Mouse (Mus musculus) midbrain, embryonic 14.5 days (tissue): ENCODE measurements around the gene Dpm2. TPM values are rescaled to one million over a fixed set of nuclear protein-coding genes. Genes with fewer than 3 reads are reported as not detected.

Experiments
- ATAC-seq: fragments of 200-750 bp; cut with Nextera tagmentation; 2 replicates; pipeline ENCODE4 v1.8.0; 2017; ENCODE audit warnings: moderate number of reproducible peaks, moderate library complexity; ENCODE audit not compliant: low FRiP score, low TSS enrichment
- DNase-seq: peaks from one replicate; pipeline ENCODE4 v3.0.0-alpha.2; 2015
- H3K27ac ChIP-seq: fragments of 300-500 bp; sonication (generic); replicated peaks from 2 replicates; pipeline ENCODE4 v1.5.1; 2014; ENCODE audit warnings: mild to moderate bottlenecking, low read depth, low read length, moderate library complexity
- H3K27me3 ChIP-seq: fragments of 300-500 bp; sonication (generic); 2 replicates; pipeline ENCODE4 v1.6.1; 2014; ENCODE audit warnings: low read length, control low read depth, mixed read lengths; ENCODE audit not compliant: control insufficient read depth, insufficient read depth
- H3K36me3 ChIP-seq: fragments of 300-500 bp; sonication (generic); 2 replicates; pipeline ENCODE4 v1.6.1; 2014; ENCODE audit warnings: low read length, control low read depth; ENCODE audit not compliant: control insufficient read depth, insufficient read depth
- H3K4me1 ChIP-seq: fragments of 300-500 bp; sonication (generic); 2 replicates; pipeline ENCODE4 v1.6.1; 2014; ENCODE audit warnings: mild to moderate bottlenecking, antibody characterized with exemption, low read length, control low read depth; ENCODE audit not compliant: control insufficient read depth, insufficient read depth
- H3K4me2 ChIP-seq: fragments of 300-500 bp; sonication (generic); 2 replicates; pipeline ENCODE4 v1.6.1; 2014; ENCODE audit warnings: mild to moderate bottlenecking, low read length, moderate library complexity
- H3K4me3 ChIP-seq: fragments of 300-500 bp; sonication (generic); replicated peaks from 2 replicates; pipeline ENCODE4 v1.5.1; 2014; ENCODE audit warnings: low read depth, low read length
- H3K9ac ChIP-seq: fragments of 300-500 bp; sonication (generic); replicated peaks from 2 replicates; pipeline ENCODE4 v1.6.1; 2014; ENCODE audit warnings: mild to moderate bottlenecking, low read length, moderate library complexity
- H3K9me3 ChIP-seq: fragments of 300-500 bp; sonication (generic); 2 replicates; pipeline ENCODE4 v1.6.1; 2016; ENCODE audit warnings: low read length, control low read depth, mixed read lengths; ENCODE audit not compliant: control insufficient read depth
- WGBS: fragments of 180-500 bp; shearing (Covaris S2); extraction: QIAGEN DNeasy Blood & Tissue Kit; methylation state at CpG from one replicate; pipeline ENCODE4 v1.1.7; 2014; 5-methylcytosine and 5-hydroxymethylcytosine counted together
- polyA plus RNA-seq: library from polyadenylated mRNA; unstranded; fragments of >200 nt; fragmentation: Nextera tagmentation; extraction: Ambion mirVana; gene quantifications from 2 replicates; pipeline ENCODE4 v1.2.1, GENCODE M21; 2014

Dpm2 gene
- polyA plus RNA-seq, 1 experiment from 2014 or later, result 138 TPM

DNA sequence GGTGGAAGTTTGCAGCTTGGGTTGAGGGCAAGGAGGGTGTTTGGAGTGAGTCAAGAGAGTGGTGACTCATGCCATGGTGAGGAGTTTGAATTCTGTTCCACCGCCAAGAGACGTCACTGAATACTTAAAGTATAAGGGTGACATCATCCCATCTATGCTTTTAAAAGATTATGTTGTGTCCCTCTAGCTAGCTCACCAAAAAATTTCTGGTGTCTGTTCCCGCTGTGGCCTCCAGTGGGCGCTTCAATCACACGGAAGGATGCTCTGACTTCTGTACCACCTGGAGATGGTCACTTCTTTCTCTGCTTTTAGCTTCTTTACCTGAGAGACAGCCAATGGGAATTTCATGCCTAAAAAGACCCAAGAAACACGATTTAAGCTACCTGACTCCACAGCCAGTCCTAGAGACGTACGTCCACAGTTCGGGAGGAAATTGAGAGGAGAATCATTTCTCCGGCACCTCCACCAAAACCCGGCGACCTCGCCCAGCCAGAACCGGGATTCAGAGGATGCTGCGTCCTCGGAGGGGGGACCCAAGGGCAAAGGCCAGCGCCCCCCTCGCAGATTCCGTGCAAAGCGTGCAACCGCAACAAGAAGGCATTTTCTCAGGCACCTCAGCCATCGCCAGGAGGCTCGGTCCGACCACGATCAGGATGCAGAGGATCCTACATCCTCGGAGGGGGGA lies 4.4 kb downstream of the Dpm2 start:
- peak; percentile 86 for DNase-seq
- Histone ChIP-seq H3K27ac (no peak overlapping the region), H3K4me1 (peaks cover 12% of the 10 kb centered on the region), H3K9me3 (no peaks in the 10 kb centered on the region), H3K36me3 (peaks cover 15% of the 10 kb centered on the region; the same call in 1 of the 2 replicates), H3K4me3 (peak overlapping the region; percentile 45), H3K9ac (peak overlapping the region; percentile 48), H3K27me3 (peaks cover 14% of the 10 kb centered on the region; the same call in 1 of the 2 replicates), H3K4me2 (peak overlapping the region; percentile 96)
- 2% methylated on average over 26 of the region's 26 CpGs for WGBS
- peak; percentile 1; the same call in 1 of the 2 replicates for ATAC-seq

DNA sequence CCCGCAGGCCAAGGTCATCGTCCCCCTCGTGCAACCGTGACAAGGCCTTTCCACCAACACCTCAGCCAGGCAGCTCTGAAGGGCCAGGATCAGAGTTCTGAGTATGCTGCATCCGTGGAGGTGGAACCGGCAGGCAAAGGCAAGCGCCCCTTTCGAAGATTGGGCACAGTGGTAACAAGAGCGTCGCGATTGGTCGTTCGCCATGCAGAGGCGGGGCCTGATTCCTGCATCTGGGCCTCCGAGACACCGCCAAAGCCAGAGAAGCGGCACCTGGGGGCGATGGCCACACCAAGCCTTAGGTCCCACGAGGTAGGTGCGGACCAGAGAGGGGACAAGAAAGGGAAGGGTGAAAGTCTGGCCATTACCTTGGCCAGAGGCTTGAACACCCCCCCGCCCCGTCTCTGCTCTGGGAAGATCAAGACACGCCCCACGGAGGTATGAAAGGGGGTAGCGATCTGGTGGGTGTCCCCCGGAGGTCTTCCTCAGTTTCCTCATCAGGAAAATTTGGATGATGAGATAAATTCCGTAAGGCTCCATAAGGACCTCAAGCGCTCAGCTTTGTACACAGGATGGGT lies 5.0 kb downstream of the Dpm2 start, which contains the start of gene 9430097D07Rik:
9430097D07Rik (minus strand) TSS at position 99 of the 575 bp plus-strand sequence.
- 5% methylated on average over 28 of the region's 28 CpGs for WGBS

DNA sequence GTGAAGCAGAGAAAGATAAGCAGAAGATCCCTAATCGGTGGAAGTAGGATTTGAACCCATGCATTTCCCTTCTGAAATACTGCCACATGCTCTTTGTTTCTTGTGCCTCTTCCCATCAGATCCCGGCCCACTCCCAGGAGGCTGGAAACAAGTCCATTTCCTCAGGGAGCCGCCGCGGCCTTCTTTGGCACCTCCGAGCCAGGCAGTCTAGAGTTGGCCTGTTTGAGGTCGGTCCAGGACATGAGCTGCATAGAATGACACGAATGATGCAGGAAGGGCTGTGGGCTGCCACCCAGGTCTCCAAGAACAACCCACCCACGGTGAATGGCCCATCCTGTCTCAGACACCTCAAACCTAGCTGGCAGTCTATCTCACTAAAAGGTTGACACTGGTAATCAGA lies 5.9 kb downstream of the Dpm2 start:
- Histone ChIP-seq H3K4me2 (peak overlapping the region; percentile 96; the same call in 1 of the 2 replicates), H3K4me3 (no peak overlapping the region), H3K9ac (no peak overlapping the region), H3K36me3 (peaks cover 15% of the 10 kb centered on the region; the same call in 1 of the 2 replicates), H3K27ac (no peak overlapping the region), H3K27me3 (peaks cover 14% of the 10 kb centered on the region; the same call in 1 of the 2 replicates), H3K4me1 (peaks cover 8% of the 10 kb centered on the region), H3K9me3 (no peaks in the 10 kb centered on the region)
- ATAC-seq (no peak), DNase-seq (no peak)
- 92% methylated on average over 9 of the region's 9 CpGs for WGBS

More for the DNA sequence above, 5.0 kb downstream of the Dpm2 start, which contains the start of gene 9430097D07Rik:
- H3K9ac ChIP-seq, result peak within 1 kb of the TSS; percentile 48
- H3K4me1 ChIP-seq, result peaks cover 12% of the 10 kb centered on the region
- ATAC-seq (peak; percentile 64), DNase-seq (peak; percentile 89)
- H3K27me3 ChIP-seq, result peaks cover 14% of the 10 kb centered on the region; the same call in 1 of the 2 replicates
- peak within 1 kb of the TSS; percentile 45 for H3K4me3 ChIP-seq
- H3K36me3 ChIP-seq, result peaks cover 15% of the 10 kb centered on the region; the same call in 1 of the 2 replicates
- H3K27ac ChIP-seq, result no peak within 1 kb of the TSS
- H3K9me3 ChIP-seq, result no peaks in the 10 kb centered on the region
- H3K4me2 ChIP-seq, result peak within 1 kb of the TSS; percentile 96

DNA sequence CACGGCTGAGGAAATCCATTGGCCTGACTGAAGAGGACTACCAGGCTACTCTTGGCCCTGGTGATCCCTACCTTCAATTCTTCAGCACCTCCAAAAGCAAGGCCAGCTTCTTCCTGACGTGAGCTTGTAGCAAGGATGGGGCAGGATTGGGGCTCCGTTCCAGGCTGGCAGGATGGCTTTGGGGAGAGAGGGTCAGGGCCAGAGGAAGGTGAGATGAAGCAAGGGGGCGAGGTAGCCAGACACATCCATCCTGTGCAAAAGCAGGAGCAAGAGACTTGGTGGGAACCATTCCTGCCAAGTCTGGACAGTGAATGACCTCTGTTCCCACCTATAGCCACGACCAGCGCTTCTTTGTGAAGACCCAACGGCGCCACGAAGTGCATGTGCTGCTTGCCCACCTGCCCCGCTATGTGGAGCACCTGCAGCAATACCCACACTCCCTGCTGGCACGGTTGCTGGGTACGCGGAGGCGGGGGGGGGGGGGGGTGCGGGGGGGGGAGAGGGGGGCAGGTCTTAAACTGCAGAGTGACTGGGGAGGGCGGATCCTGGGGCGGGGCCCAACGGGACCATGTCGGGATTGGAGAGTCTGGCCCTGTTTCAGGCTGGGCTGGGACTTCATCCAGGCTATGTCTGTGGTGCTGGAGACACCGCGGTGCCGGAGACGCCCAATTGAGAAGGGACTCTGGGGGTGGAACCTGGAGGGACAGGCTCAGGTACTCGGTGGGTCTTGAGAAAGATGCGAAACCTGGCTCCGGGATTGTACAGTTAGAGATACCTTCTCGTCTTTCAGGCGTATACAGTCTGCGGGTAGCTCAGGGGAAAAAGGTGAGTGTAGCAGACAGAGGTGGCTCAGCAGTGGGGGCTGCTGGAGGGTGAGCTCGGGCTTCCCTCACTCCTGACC lies 7.7 kb downstream of the Dpm2 start:
- no peak for DNase-seq
- WGBS, result 43% methylated on average over 25 of the region's 30 CpGs
- no peak overlapping the region for H3K27ac ChIP-seq
- peaks cover 14% of the 10 kb centered on the region; the same call in 1 of the 2 replicates for H3K27me3 ChIP-seq
- peaks cover 10% of the 10 kb centered on the region; the same call in 1 of the 2 replicates for H3K4me1 ChIP-seq
- no peak overlapping the region for H3K4me2 ChIP-seq
- no peak overlapping the region for H3K4me3 ChIP-seq
- ATAC-seq, result no peak
- H3K9ac ChIP-seq, result no peak overlapping the region; the same call in 1 of the 2 replicates
- peaks cover 2% of the 10 kb centered on the region; the same call in 1 of the 2 replicates for H3K36me3 ChIP-seq
- no peaks in the 10 kb centered on the region for H3K9me3 ChIP-seq

DNA sequence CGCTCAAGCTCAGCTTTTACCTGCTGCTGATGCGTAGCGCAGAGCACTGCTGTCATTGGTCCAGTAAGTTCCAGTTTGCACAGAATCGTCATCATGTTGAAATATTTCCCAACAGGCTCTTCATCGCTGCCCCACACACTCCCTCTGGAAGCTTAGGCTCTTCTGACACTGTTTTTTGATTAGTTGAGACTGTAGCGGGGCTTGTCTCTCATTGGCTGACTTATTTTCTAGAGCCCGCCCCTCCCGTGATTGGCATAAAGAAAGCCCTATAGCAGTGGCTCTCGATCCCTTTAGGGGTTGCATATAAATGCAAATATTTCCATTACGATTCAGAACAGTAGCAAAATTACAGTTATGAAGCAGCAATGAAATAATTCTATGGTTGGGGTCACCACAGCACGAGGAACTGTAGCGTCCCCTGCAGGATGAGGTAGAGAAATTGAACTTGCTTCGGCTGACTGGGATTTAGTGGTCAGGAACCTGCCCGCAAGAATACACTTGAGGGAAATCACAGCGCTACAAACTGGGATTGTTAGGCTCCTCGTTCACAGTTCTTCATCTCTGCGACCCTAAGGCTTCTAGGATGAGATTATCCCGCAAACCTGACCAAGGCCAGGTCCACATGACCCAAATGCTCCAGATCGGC lies 10.9 kb downstream of the Dpm2 start:
- WGBS, result 32% methylated on average over 19 of the region's 19 CpGs
- Histone ChIP-seq H3K4me1 (peaks cover 6% of the 10 kb centered on the region), H3K9ac (no peak overlapping the region; the same call in 1 of the 2 replicates), H3K9me3 (no peaks in the 10 kb centered on the region), H3K27ac (0 out of 2 replicates have a peak overlapping the region, but pooled peaks have one; percentile 13), H3K27me3 (peaks cover 14% of the 10 kb centered on the region; the same call in 1 of the 2 replicates), H3K4me3 (peak overlapping the region; percentile 27), H3K36me3 (no peaks in the 10 kb centered on the region), H3K4me2 (peak overlapping the region; percentile 50)
- ATAC-seq (peak; percentile 59; the same call in 1 of the 2 replicates), DNase-seq (peak; percentile 86)

DNA sequence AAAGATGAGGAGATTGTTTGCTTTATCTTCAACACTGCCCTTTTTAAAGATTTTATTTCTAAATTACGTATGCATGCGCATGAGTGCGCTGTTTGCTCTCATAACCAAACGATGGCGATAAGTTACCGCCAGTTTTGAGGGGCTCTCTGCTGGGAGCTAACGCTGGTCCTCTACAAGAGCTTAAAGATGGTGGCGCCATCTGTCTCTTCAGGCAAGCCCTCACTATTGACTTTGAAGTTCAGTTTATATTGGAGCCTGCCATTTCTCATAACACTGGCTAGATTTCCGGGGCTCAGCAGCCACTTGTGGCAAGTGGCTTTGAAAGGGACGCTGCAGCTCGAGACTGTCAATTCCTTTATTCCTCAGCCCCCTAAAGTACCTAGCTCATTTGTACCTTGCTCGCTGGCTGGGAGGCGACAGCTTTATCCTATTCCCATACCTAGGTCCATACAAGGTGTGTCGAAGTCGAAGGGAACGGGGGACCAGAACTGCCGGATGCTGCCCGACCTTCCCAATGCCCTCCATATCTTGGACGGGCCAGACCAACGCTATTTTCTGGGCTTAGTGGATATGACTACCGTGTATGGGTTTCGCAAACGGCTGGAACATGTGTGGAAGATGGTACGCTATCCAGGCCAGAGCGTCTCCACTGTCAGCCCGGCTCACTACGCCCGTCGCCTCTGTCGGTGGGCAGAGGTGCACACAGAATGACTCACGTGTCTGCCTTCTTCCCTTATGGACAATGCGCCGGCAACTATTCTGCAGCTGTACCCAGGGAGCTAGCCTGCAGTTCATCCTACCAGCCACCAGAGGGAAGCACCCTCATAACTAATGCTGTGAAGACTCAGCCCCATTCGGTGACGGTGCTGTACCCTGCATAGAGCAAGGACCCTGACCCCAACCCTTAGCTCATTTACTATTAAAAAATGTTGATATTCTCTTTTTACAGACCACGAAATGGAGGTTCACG lies 12.5 kb downstream of the Dpm2 start:
- peaks cover 18% of the 10 kb centered on the region for H3K4me1 ChIP-seq
- peak overlapping the region; percentile 20; the same call in 1 of the 2 replicates for H3K4me3 ChIP-seq
- ATAC-seq (peak; percentile 81), DNase-seq (peak; percentile 93)
- H3K36me3 ChIP-seq, result no peaks in the 10 kb centered on the region
- H3K27me3 ChIP-seq, result peaks cover 2% of the 10 kb centered on the region; the same call in 1 of the 2 replicates
- peak overlapping the region; percentile 49 for H3K4me2 ChIP-seq
- 13% methylated on average over 37 of the region's 37 CpGs for whole genome bisulfite sequencing
- peak overlapping the region; percentile 4; the same call in 1 of the 2 replicates for H3K27ac ChIP-seq
- H3K9ac ChIP-seq, result peak overlapping the region; percentile 9; the same call in 1 of the 2 replicates
- H3K9me3 ChIP-seq, result no peaks in the 10 kb centered on the region

DNA sequence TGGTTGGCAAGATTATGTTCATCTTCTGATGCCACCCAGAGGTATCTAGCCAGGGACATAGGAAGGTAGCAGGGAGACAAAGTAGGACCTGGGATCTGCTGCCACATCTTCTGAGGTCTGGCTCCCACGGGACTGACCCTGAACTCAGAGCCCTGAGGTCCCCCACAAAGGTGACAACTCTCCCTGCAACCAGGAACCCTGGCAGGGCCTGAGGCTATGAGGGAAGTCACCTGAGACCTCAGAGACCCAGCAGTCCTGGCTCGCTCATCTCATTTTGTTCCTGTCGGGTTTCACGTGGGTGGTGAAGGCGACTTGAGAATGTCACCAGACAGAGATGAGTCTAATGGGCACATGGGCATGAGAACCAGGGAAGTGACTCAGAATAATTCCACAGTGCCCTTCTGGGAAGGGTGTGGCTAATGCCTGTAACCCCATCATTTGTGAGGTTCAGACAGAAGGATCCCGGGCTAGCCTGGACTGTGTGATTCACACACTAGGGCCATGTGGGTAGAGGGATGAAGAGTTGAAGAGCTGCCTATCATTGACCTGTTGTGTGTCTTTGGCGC lies 14.6 kb downstream of the Dpm2 start:
- 83% methylated on average over 7 of the region's 7 CpGs for WGBS
- Histone ChIP-seq H3K4me2 (no peak overlapping the region), H3K4me1 (peaks cover 18% of the 10 kb centered on the region), H3K27ac (no peak overlapping the region), H3K27me3 (no peaks in the 10 kb centered on the region), H3K4me3 (no peak overlapping the region), H3K9ac (no peak overlapping the region), H3K36me3 (no peaks in the 10 kb centered on the region), H3K9me3 (no peaks in the 10 kb centered on the region)
- ATAC-seq (no peak), DNase-seq (no peak)
